Mouse (Mus musculus): ENCODE data around the gene Unc79. TPM values are rescaled to one million over a fixed set of nuclear protein-coding genes. Genes with fewer than 3 reads are reported as not detected.

Unc79 gene
- polyA plus RNA-seq, 1 experiment, result 0.13 TPM

DNA sequence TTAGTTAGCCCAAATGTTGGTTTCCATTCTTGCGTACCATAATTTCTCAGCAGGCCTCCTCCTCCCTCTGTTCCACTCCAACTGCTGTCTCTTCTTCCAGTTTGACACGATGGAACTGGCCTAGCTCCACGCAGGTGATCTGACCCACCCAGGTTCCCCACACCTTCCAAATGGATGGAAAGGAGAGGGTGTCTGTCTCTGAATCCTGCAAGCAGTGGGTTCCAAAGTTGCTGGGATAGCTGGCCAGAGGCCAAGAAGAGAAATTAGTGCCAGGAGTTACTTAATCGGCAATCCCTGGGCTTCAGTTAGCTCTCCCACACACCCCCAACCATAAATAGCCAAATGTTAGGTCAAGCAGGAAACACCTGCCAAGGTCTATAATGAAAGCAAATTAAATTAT is 212.1 kb downstream of the Unc79 start:
- WGBS, result 73% methylated on average over 4 of the region's 4 CpGs
- TF ChIP-seq CTCF (conservative IDR thresholded peaks at IDR 0.05; ENCODE audit: insufficient read depth, insufficient read length, low read depth, low read length) (no peak), POLR2A (IDR thresholded peaks at IDR 0.05; ENCODE audit: low read depth, low read length) (no peak)
- no peaks in the 10 kb centered on the region for H3K4me1 ChIP-seq (ENCODE audit: control insufficient read depth, insufficient read depth, low read length)

DNA sequence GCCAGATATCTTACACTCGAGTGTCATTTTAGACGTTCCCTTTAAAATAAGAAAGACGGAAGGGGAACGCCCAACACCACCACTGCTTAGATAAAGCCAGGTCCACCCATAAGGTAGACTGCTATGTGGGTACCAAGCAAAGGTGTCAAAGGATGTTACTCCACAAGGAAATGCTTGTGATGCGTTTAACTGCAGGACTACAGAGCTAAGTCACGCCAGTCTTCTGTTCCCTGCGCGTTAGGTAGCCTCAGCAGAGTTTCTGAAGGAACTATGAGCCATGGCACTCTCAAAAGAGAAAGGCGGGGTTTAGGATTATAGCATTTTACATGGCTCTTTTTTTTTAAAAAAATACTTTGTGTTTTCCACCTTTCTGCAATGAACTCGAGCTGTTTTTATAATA is 214.9 kb downstream of the Unc79 start:
- no peak for DNase-seq
- no peaks in the 10 kb centered on the region for H3K4me1 ChIP-seq (ENCODE audit: control insufficient read depth, insufficient read depth, low read length)
- WGBS, result 80% methylated on average over 10 of the region's 10 CpGs
- TF ChIP-seq POLR2A (IDR thresholded peaks at IDR 0.05; ENCODE audit: low read depth, low read length), result no peak
- no peak for TF ChIP-seq CTCF (conservative IDR thresholded peaks at IDR 0.05; ENCODE audit: insufficient read depth, insufficient read length, low read depth, low read length)
- no peak overlapping the region for H3K27ac ChIP-seq (ENCODE audit: insufficient read depth, low read depth, low read length)
- H3K4me3 ChIP-seq (ENCODE audit: insufficient read depth, low read depth, low read length), result no peak overlapping the region
- H3K27me3 ChIP-seq (replicated peaks; ENCODE audit: control insufficient read depth, insufficient read depth, low read length), result no peaks in the 10 kb centered on the region
- no peaks in the 10 kb centered on the region for H3K36me3 ChIP-seq (ENCODE audit: control insufficient read depth, insufficient read depth, low read length)

More for the DNA sequence above, 212.1 kb downstream of the Unc79 start:
- no peak for DNase-seq
- Histone ChIP-seq H3K27ac (ENCODE audit: insufficient read depth, low read depth, low read length) (no peak overlapping the region), H3K4me3 (ENCODE audit: insufficient read depth, low read depth, low read length) (no peak overlapping the region), H3K36me3 (ENCODE audit: control insufficient read depth, insufficient read depth, low read length) (no peaks in the 10 kb centered on the region), H3K27me3 (replicated peaks; ENCODE audit: control insufficient read depth, insufficient read depth, low read length) (no peaks in the 10 kb centered on the region)

DNA sequence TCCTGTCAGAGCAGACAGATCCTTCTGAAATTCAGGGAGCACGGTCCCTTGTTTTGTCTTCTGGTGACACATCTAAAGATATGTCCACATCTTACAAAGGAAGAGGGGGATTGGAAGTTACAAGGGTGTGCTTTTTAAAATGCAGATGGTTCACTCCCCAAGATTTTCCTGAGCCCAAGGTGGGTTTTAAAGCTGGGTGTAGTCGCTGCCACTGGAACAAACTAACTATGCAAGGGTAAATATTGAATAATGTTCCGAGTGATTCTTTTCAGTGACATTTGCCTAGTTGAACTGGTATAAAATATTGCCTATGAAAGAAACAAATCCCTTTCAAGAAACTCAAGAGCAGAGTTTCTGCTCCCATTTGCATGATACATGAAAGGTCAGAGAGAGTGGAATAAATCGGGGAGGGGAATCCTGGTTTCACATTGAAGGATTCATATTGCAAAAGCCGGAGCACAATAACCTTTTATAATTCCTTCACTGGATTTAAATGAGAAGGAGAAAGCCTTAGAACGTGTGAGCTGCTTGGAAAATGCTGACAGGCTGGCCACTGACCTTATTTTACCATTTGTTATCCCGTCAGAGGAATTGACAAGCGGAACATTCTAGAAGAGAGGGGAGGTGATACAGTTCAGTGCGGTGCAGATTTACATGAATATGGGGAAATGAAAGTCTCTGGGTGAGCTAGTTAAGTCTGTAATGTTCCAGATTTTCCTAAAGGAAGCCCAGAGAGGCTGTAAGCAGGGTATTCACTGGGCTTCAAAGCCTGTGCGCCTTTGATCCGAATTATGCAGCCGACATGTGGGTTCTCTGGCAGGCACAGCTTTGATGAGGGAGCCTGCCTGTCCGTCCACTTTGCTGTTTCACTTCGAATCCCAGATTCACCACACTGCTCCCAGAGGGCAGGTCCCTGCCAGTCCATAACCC is 215.7 kb downstream of the Unc79 start:
- H3K4me1 ChIP-seq (ENCODE audit: control insufficient read depth, insufficient read depth, low read length), result no peaks in the 10 kb centered on the region
- H3K4me3 ChIP-seq (ENCODE audit: insufficient read depth, low read depth, low read length), result no peak overlapping the region
- TF ChIP-seq CTCF (conservative IDR thresholded peaks at IDR 0.05; ENCODE audit: insufficient read depth, insufficient read length, low read depth, low read length), result no peak
- no peak for TF ChIP-seq POLR2A (IDR thresholded peaks at IDR 0.05; ENCODE audit: low read depth, low read length)
- no peaks in the 10 kb centered on the region; the same call in 1 of the 2 replicates for H3K27me3 ChIP-seq (replicated peaks; ENCODE audit: control insufficient read depth, insufficient read depth, low read length)
- DNase-seq, result no peak
- H3K27ac ChIP-seq (ENCODE audit: insufficient read depth, low read depth, low read length), result no peak overlapping the region
- no peaks in the 10 kb centered on the region for H3K36me3 ChIP-seq (ENCODE audit: control insufficient read depth, insufficient read depth, low read length)
- whole genome bisulfite sequencing, result 44% methylated on average over 14 of the region's 14 CpGs

DNA sequence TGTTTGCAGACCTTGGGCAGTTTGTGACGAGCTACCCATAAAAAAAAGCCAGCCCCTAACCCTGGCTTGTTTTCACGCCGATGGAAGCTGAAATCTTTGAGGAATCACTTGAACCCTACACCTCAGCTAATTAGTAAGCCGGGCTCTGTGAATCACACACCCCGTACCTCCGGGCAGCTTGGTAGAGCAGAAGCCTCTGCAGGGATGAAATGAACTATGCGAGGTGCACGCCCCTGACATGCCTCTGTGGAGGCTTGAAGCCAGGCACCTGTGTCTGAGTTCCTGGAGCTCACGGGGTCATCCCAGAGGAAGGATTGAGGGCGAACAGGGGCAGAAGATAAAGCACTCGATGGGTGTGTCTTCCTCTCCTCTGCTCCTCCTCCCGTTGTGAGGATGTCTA is 220.2 kb downstream of the Unc79 start:
- H3K4me1 ChIP-seq (ENCODE audit: control insufficient read depth, insufficient read depth, low read length), result no peaks in the 10 kb centered on the region
- no peak overlapping the region for H3K4me3 ChIP-seq (ENCODE audit: insufficient read depth, low read depth, low read length)
- WGBS, result 18% methylated on average over 12 of the region's 12 CpGs
- no peak for DNase-seq
- TF ChIP-seq POLR2A (IDR thresholded peaks at IDR 0.05; ENCODE audit: low read depth, low read length) (no peak), CTCF (conservative IDR thresholded peaks at IDR 0.05; ENCODE audit: insufficient read depth, insufficient read length, low read depth, low read length) (no peak)
- H3K27me3 ChIP-seq (replicated peaks; ENCODE audit: control insufficient read depth, insufficient read depth, low read length), result no peaks in the 10 kb centered on the region; the same call in 1 of the 2 replicates
- H3K27ac ChIP-seq (ENCODE audit: insufficient read depth, low read depth, low read length), result no peak overlapping the region
- H3K36me3 ChIP-seq (ENCODE audit: control insufficient read depth, insufficient read depth, low read length), result no peaks in the 10 kb centered on the region

DNA sequence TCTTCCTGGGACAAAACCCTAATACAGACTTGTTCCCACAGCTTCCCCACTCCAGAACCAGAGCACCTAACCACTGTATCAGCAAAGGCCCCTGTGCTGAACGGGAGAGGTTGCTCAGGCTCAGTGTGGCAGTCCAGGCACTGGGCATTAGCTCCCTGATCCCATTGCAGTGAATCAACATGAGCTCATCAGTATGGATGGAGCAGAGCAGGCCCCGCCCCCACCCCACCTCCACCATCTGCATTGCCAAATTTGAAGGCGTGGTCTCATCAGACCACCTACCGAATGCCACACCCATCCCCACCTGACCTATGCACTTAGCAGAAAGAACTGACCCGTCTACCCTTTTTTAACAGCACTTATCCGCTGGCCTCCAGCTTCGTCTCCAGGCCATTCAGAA is 234.4 kb downstream of the Unc79 start:
- no peak for DNase-seq
- no peak for TF ChIP-seq POLR2A (IDR thresholded peaks at IDR 0.05; ENCODE audit: low read depth, low read length)
- TF ChIP-seq CTCF (conservative IDR thresholded peaks at IDR 0.05; ENCODE audit: insufficient read depth, insufficient read length, low read depth, low read length), result no peak
- 29% methylated on average over 7 of the region's 7 CpGs for WGBS

DNA sequence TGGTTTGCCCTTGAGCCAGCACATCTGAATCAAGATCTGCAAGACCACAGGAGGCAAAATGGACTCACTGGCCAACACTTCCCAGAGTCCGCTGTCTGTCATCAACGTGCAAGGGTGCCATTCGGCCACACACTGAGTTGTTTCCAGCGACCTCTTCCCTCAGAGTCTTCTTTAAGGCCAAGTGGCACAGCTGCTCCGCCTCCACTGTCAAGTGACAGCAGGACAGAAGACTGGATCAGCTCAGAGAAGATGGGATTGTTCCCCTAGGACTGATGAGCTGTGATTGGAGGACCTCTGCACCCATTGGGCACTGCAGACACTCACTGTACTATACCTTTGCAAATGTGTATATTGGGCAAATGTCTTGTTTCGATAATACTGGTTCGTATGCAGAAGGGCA is 238.4 kb downstream of the Unc79 start:
- H3K27ac ChIP-seq (ENCODE audit: insufficient read depth, low read depth, low read length), result no peak overlapping the region
- TF ChIP-seq CTCF (conservative IDR thresholded peaks at IDR 0.05; ENCODE audit: insufficient read depth, insufficient read length, low read depth, low read length) (no peak), POLR2A (IDR thresholded peaks at IDR 0.05; ENCODE audit: low read depth, low read length) (no peak)
- H3K4me3 ChIP-seq (ENCODE audit: insufficient read depth, low read depth, low read length), result no peak overlapping the region
- DNase-seq, result no peak
- H3K36me3 ChIP-seq (ENCODE audit: control insufficient read depth, insufficient read depth, low read length), result no peaks in the 10 kb centered on the region
- H3K4me1 ChIP-seq (ENCODE audit: control insufficient read depth, insufficient read depth, low read length), result no peaks in the 10 kb centered on the region
- no peaks in the 10 kb centered on the region for H3K27me3 ChIP-seq (replicated peaks; ENCODE audit: control insufficient read depth, insufficient read depth, low read length)
- 66% methylated on average over 7 of the region's 7 CpGs for WGBS

More for the DNA sequence above, 234.4 kb downstream of the Unc79 start:
- H3K36me3 ChIP-seq (ENCODE audit: control insufficient read depth, insufficient read depth, low read length), result no peaks in the 10 kb centered on the region
- no peak overlapping the region for H3K4me3 ChIP-seq (ENCODE audit: insufficient read depth, low read depth, low read length)
- H3K27ac ChIP-seq (ENCODE audit: insufficient read depth, low read depth, low read length), result no peak overlapping the region
- no peaks in the 10 kb centered on the region for H3K27me3 ChIP-seq (replicated peaks; ENCODE audit: control insufficient read depth, insufficient read depth, low read length)
- no peaks in the 10 kb centered on the region for H3K4me1 ChIP-seq (ENCODE audit: control insufficient read depth, insufficient read depth, low read length)

DNA sequence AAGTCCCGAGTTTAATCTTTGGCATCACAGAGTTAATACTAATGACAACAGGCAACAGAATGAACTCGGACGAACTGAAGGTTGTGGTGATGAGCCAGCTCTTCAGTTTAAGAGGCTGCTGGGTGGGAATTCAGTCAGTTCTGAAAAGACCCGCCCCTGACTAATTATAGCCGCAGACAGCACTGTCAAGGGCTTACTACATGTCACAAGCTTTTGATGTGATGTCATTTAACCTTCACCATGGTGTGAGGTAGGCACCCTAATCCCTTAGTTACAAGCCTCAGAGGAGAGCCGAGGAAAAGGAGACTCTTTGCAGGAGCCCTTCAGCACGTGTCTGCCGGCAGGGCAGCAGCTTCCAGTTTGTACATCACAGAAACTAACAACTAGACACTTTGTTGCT is 239.6 kb downstream of the Unc79 start:
- 58% methylated on average over 8 of the region's 8 CpGs for WGBS
- Histone ChIP-seq H3K27me3 (replicated peaks; ENCODE audit: control insufficient read depth, insufficient read depth, low read length) (no peaks in the 10 kb centered on the region), H3K4me3 (ENCODE audit: insufficient read depth, low read depth, low read length) (no peak overlapping the region), H3K36me3 (ENCODE audit: control insufficient read depth, insufficient read depth, low read length) (no peaks in the 10 kb centered on the region), H3K27ac (ENCODE audit: insufficient read depth, low read depth, low read length) (no peak overlapping the region), H3K4me1 (ENCODE audit: control insufficient read depth, insufficient read depth, low read length) (no peaks in the 10 kb centered on the region)
- TF ChIP-seq POLR2A (IDR thresholded peaks at IDR 0.05; ENCODE audit: low read depth, low read length) (no peak), CTCF (conservative IDR thresholded peaks at IDR 0.05; ENCODE audit: insufficient read depth, insufficient read length, low read depth, low read length) (no peak)
- no peak for DNase-seq
